Mouse (Mus musculus) kidney, postnatal 25 days (tissue): Measurements from ENCODE around the gene Pdik1l.
A peak's percentile ranks its signal among the peaks of the same experiment; 100 is the strongest.
"Not testable (repeated sequence)": the region's sequence is repeated elsewhere in the genome, so short reads cannot be mapped to it uniquely, and the experiment has no call there.

Source experiments
- DNase-seq, 2 experiments: peaks; one replicate each; pipeline ENCODE4 v3.0.0; 2021; ENCODE audit warnings: mixed read lengths in 2 of 2

Pdik1l gene

DNA sequence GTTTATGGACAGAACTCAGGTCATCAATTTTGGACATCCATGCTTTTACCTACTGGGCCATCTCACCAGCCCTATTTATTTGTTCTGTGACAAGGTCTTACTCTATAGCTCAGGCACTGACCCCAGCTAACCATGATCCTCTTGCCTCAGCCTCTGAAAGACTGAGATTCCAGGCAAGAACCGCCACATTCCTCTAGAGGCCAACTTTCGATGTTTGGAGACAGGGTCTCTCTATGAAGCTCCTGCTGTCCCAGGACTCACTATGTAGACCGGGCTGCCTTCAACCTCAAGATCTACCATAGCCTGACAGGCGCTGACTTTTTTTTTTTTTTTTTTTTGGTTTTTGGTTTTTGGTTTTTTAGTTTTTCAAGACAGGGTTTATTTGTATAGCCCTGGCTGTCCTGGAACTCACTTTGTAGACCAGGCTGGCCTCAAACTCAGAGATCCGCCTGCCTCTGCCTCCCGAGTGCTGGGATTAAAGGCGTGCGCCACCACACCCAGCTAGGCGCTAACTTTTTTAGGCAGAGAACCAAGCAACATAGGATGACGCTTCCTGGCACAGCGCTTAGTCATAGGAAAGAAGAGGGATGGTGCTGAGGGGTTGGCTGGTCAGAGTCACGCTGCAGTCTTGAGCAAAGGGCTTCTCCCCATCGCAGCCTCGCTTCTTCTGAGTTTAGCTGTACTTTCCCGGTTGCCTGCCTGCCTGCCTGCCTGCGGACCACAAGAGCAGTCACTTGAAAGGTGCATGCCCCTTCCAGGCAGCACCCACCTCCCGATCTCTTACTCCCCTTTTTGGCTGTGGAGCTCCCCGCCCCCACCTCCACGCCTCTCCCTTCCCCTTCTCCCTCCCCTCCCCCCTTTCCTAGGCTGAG lies 11.2 kb upstream of the Pdik1l start:
- DNase-seq, result peak in 1 of 2 experiments; percentile 13

DNA sequence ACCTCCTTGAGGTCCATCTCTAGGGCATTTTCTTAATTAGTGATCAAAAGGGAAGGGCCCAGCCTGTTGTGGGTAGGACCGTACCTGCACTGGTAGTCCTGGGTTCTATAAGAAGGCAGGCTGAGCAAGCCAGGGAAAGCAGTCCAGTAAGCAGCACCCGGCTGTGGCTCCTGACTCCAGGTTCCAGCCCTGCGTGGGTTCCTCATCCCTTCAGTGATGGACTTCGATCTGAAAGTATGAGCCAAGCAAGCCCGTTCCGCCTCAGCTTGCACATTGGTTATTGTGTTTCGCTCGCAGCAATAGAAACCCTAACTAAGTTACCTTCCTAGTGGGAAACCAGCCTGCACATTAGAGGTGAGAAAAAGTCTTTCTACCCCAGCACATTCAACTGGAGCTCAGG lies 9.7 kb upstream of the Pdik1l start:
- DNase-seq, result peak; percentile 27 to 50

DNA sequence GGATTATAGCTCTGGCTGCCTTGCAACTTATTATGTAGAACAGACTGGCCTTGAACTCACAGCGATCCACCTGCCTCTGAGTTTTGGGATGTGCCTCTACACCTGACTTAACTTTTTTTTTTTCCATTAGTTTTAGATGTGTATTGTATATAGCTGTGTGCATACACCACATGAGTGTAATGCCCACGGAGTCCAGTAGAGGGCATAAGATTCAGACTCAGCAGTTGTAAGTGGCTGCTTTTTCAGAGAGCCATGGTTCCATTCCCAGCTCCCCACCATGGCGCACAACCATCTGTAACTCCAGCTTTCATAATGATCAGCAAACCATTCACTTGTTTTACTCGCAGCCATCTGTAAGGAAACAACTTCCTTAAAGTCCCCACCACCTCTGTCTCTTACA lies 8.8 kb upstream of the Pdik1l start:
- peak in 1 of 2 experiments; percentile 15 for DNase-seq

DNA sequence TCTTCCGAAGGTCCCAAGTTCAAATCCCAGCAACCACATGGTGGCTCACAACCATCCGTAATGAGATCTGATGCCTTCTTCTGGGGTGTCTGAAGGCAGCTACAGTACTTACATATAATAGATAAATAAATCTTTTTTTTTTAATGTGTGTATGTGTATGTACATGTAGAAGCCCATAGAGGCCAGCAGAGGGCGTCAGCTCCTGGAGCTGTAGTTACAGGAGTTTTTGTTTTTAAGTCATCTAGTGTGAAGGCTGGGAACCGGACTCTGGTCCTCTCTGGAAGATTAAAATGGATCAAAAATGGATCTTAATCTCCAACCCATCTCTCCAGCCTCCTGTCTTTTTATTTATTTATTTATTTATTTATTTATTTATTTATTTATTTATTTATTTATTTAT lies 8.4 kb upstream of the Pdik1l start:
- peak in 1 of 2 experiments; percentile 15 for DNase-seq

DNA sequence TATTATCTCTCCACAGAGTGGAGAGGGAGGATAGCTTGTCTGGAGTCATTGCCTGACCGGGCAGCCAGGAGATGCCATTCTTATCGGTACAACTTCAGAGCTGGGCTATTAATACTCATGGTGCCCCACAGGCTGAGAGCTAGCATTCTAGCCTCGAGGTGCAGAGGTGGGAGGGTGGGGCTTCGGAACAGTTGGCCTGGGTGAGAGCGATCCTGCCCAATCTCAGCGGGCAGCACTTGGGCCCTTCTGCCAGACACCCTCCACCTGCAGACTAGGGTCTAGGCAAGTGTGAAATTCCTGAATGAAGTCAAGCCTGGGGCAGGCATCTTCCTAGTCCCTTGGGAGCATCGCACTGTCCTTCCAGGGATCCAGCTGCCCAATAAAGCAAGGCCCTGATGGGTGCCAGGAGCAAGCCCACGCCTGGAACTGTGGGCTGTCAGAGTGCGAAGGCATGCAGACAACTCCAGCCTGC lies 6.0 kb upstream of the Pdik1l start:
- no peak for DNase-seq

DNA sequence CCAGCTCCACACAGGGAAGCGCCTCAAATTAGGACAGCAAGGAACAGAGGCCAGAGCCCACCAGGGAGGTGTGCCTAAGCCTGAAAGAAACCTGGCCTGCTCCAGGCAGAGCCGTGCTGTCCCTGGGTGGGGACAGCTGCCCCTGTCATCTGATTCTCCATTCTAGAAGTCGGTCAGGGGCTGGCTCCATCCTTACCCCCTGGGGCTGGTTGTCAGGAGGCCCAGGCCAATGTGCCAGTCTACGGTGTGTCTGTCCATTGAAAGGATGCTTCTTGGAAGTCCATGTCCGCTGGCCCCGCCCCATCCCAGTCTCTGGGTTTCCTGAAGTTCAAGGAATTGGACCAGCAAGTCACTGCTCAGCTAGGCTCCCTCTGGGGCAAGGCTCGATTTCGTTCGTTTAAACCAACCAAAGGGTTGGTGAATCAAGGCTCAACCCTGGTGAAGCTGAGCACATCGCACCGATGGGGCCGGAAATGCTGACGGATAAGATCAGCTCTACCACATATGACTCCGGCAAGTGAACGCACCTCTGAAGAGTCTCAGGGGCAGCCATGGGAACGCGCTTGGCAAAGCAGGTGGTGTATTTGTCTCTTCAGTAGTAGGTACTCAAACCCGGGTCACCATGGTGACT lies 5.5 kb upstream of the Pdik1l start:
- DNase-seq, result no peak

DNA sequence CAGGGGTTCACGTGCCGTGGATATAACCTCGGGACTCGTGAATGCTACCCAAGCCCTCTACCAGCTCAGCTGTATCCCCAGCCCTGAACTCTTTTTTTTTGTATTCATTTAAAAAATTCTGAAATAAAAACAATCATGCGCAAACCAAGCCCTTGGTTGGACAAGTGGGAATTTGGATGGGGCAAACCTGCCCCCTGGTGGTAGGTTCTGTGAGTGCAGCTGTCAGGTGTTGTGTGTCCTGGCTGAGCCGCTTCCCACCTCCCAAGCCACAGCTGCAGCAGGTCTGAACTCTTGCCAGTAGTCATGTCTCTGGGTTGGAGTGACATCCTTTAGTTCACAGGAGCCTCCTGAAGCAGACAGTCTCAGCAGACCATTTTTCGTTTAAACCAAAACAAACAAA lies 4.4 kb upstream of the Pdik1l start:
- peak; percentile 71 to 83 for DNase-seq

DNA sequence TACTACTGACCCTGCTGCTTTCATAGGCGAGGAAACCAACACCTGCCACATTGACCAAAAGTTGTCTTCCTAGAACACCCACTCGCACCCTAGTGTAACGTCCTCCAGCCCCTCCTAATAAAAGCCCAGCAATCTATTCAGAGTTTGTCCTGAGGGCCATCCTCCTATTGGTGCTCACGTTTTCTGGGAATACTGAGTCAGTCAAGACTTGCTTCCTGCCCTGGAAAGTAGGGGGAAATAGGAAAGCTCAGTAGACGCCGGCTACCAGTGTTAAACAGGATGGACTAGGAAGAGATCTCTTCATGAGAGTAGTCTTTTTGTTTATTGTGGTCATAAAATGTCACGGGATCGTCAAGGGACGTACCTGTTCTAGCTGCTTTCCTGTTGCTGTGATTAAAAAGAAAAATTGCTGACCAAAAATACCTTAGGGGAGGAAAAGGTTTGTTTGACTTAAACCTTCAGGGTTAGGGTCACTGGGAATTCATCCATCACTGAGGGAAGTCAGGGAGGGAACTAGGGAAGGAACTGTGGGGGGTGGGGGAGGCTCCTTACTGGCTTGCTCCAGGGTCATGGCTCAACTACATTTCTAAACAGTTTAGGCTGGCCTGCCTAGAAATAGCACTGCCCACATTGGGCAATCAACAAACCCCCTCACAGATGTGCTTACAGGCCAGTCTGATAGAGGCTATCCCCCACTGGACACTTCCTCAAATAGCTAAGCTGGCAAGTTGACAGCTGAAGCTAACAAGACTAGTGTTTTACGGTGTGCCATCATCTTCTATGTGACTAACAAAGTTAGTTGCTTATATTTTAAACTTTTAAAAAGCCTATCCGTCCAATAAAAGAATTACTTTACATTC lies 932 bp upstream of the Pdik1l start:
- DNase-seq, result peak in 1 of 2 experiments; percentile 28

DNA sequence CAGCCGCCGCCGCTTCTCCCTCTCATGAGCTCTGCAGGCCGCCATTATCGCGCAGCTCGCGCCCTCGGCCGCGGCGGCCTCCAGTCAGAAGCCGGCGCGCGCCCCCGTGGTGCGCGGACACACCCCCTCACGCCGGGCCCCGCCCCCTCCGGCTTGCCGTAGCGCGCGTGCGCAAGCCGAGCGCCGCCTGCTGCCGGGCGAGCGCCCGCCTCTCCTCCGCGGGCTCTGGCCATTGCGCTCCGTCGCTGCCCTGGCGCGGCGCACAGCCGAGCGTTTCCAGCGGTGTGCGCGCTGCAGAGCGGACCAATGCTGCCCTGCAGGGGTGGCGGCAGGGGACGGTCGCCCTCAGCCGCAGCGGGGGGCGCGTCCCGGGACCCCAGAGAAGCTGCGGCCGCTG lies 529 bp downstream of the Pdik1l start:
- peak; percentile 92 to 96 for DNase-seq

DNA sequence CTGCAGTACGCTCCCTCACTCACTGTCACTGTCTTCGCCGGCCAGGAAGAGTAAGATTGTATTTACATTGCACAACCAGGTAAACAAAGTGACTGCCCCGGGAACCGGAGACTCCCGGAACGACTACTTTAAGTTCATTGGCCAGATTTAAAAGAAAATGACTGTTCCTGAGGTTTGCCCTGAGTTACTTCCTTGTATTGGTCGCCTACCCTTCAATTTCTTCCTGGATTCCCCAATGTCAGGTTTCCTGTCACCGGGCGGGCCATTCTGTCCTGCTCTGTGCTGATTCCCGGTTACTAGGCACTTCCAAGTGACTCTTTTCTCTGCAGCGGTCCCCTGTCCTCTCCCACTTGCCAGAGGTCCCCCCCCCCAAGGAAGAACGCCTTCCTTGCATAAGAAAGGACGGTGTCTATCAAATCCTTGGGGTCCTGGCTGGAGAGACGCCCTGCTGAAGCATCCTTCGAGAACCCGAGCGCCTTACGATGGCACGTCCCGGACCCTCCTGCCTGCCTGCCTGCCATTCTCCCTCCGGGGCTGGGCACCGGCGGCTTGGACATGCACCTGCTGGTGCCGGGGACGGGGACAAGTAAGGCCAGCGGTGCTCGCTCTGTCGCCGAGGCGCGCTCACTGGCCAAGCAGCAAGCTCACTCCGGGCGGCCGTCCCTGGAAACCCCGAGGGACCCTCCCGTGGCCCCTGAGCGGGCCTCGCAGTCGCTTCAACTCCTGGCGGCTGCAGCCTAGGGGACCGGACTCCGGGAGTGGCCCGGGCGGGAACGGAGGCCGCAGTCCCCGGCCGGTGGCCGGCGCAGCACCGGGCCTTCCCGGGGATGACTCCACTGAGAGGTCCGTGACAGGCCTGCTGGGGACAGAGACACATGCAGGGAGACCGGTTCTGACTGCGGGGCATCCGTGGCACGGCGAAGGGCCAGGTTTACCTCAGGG lies 1.2 kb downstream of the Pdik1l start:
- DNase-seq, result peak; percentile 24 to 64

DNA sequence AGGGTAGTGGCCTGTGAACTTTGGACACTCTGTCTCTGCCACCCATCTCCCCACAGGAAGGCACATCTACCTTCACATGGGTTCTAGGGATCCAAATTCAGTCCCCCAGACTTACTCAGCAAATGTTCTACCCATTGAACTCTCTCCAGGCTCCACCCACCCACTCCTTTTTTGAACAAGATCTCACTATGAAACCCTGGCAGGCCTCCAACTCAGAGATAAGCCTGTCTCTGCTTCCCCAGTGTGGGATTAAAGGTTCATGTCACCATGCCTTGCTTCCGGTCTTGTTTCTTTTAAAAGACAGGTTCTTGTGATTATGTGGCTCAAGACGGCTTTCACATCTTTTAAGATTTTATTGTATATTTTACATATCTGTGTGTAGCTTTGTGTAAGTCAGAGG lies 2.8 kb downstream of the Pdik1l start:
- DNase-seq, result no peak

DNA sequence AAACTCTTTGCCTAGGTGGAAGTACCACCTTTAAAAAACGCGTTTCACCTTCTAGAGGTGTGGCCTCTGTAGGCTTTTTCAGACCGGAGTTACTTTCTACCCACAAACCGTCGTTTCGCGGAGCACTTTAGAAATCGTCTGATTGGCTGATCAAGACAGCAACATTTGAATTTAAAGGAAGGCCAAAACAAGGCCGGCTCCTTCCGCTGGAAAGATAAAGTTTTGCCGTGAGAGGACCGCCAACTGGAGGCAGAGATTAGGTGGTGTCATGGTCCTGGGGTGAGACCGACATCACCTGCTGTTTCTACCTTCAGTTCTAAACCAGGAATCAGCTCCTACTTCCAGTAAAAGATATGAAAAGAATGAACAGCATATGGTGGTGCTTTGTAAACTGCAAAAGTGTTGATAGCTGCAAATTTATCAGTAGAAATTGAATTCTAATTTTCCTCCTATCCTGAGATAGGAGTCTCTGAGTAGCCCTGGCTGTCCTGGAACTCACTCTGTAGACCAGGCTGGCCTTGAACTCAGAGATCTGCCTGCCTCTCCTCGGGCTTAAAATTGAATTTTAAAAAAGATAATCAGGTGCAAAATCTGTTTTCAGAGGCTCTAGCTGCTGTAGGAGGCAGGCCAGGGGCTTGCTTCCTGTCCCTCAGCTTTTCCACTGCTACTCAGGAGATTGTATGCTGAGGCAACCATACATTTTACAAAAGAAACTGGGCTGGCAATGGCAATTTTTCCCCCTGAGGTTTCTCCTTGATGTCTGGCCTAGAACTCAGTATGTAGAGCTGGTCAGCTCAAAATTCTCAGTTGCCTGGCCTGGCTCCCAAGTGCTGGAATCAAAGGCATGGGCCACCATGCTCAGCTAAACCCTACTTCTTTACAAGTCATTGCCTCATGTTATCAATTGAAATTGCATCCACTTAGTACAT lies 14.0 kb downstream of the Pdik1l start:
- no peak for DNase-seq

DNA sequence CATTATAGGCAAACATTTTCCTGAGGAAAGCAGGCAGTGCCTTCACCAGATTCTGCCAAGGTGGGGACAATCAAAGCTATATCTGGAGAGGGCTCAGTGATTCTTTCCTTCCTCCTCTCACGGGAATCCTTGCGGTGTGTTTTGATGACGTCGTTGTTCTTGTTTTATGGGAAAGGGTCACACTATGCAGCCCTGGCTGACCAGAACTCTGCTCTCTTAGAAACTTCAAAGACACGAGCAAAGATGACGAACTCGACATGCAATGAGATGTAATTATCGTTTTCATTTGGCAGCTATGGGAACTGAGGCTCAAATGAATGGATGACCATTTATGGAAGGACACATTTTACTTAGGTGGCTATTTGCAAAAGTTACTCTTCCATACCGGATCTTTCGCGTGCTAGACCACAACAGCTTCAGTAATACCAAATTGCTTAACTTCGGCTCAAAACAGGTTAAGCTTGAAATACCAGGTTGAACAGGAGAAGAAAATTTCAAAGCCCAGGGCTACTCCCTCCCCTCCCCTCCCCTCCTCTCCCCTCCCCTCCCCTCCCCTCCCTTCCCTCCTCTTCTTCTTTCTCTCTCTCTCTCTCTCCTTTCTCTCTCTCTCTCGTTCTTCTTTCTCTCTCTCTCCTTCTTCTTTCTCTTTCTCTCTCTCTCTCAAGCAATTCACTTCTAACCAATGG lies 14.8 kb downstream of the Pdik1l start:
- DNase-seq, result no peak

DNA sequence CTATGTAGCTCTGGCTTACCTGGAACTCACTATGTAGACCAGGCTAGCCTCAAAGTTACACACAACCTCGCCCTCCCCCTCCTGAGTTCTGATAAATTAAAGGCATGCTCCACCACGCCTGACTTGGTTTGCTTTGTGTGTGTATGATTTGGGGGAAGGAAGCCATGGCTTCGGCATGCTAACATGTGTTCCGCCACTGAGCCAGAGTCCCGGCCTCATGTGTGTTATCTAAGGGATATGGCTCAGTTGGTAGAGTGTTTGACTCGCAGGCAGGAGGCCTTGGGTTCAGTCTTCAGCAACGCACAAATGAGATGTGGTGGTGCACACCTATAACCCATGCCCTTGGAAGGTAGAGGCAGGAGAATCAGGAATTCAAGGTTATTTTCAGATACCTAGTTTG lies 15.7 kb downstream of the Pdik1l start:
- DNase-seq, result no peak

DNA sequence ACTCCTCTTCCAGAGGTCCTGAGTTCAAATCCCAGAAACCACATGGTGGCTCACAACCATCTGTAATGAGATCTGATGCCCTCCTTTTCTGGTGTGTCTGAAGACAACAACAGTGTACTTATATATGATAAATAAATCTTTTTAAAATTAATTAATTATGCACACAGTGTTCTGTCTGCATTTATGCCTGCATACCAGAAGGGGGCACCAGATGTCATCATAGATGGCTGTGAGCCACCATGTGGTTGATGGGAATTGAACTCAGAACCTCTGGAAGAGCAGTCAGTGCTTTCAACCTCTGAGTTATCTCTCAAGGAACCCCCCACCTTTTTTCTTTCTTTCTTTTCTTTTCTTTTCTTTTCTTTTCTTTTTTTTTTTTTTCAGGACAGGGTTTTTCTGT lies 18.1 kb downstream of the Pdik1l start:
- not testable (repeated sequence) for DNase-seq

DNA sequence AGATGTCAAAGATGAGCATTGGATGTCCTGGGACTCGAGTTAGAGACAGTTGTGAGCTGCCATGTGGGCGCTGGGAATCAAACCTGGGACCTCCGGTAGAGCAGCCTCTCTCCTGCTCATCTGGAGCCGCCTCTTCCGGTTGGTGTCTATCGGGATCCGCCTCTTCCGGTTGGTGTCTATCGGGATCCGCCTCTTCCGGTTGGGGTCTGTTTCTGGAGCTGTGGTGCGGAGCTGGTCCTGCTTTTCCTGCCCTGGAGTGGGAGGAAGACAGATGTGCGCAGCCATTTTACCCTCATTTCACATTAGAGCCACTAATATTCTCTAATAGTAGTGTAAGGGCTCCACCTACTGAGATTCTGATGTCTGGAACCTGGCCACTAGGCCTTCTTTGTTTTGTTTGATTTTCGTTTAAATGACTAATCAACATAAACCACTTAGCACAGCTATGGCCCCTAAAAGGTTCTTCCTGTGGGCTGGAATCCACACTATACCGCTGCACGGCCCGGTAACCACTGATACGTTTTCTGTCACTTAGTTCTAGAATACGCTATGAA lies 19.5 kb downstream of the Pdik1l start:
- peak in 1 of 2 experiments; percentile 55 for DNase-seq

DNA sequence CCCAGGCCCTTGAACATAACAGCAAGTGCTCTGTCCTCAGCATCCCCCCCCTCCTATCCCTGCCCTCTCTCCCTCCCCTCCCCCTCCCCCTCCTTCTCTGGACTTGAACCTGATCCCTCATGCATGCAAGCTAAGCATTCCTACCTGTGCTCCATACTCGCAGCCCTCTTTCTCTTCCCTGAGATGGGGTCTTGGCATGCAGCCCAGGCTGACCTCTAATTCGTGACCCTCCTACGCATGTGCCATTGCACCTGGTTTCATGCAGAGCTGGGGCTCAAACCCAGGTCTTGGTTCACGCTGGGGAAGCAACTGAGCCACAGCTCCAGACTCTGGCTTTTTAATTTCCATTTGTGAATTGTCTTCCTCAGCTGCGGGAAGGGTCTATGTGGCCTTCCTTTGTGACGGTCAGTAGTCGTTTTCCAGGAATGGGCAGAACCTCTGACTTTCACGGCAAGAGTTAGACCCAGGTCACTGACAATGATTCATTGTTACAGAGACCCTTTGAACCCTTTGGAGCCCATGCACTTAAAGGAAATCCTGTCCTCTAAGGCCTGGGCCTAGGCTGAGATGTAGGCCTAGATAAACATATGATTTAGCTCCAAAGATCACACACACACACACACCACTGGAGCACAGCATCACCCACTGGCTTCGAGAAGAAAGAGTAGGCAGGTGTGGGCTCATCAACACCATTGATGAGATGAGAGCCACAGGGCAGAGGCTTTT lies 21.7 kb downstream of the Pdik1l start:
- DNase-seq, result peak in 1 of 2 experiments; percentile 44

DNA sequence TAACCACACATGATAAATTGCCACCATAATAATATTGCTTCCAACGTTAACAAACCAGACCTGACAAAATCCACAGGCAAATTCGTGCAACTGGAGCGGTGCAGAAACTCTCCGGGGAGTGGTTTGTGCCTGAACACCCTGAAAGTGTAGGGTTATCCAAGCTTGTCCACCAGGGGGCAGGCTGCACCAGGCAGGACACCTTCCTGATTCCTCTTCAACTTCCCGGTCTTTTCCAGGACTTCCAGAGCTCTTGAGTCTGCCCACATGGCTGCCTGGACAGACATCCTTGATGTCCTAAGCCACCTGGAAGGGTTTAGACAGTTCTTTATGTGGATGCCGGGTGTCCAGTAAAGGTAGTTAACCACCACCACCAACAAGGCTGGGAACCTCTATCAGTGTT lies 24.5 kb downstream of the Pdik1l start:
- DNase-seq, result peak; percentile 75 to 86

DNA sequence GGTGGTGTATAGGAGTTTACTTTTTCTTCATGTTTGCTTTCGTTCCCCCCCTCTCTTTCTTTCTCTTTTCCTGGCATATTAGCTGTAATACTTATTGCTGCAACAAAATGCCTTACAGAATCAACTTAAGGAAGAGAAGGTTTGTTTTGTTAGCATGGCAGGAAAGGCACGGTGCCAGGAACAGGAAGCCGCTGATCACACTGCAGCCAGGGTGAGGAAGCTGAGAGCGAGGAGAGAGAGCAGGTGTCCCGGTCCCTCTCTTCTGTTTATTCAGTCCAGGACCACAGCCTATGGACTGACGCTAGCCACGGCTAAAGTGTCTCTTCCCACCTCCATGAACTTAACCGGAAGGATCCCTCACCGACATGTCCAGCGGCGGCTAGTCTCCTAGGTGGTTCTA lies 29.3 kb downstream of the Pdik1l start:
- DNase-seq, result peak; percentile 45 to 62
